Mouse (Mus musculus): ENCODE data around the gene Senp1. TPM values are rescaled to one million over a fixed set of nuclear protein-coding genes. Genes with fewer than 3 reads are reported as not detected.
A peak's percentile ranks its signal among the peaks of the same experiment; 100 is the strongest.

The Senp1 gene
- polyA plus RNA-seq, 1 experiment from 2014 or later: 28.6 TPM

GRCm38 (mm10) chr15:98120831-98121230 is 27.3 kb upstream of the Senp1 start:
- no peaks in the 10 kb centered on the region for H3K9me3 ChIP-seq
- no peak overlapping the region for H3K4me2 ChIP-seq
- no peak overlapping the region for H3K27ac ChIP-seq
- no peak overlapping the region for H3K4me3 ChIP-seq
- no peaks in the 10 kb centered on the region for H3K4me1 ChIP-seq
- ATAC-seq (ENCODE audit: insufficient number of reproducible peaks, low FRiP score, low TSS enrichment, low read depth): no peak
- peaks cover 93% of the 10 kb centered on the region for H3K36me3 ChIP-seq
- H3K27me3 ChIP-seq: no peaks in the 10 kb centered on the region
- 91% methylated on average over 20 of the region's 20 CpGs for WGBS
- no peak overlapping the region for H3K9ac ChIP-seq

GRCm38 (mm10) chr15:98119363-98119762 is 25.8 kb upstream of the Senp1 start:
- Histone ChIP-seq H3K27ac (no peak overlapping the region), H3K9ac (no peak overlapping the region), H3K27me3 (no peaks in the 10 kb centered on the region), H3K36me3 (peaks cover 90% of the 10 kb centered on the region), H3K9me3 (no peaks in the 10 kb centered on the region), H3K4me2 (no peak overlapping the region), H3K4me3 (no peak overlapping the region), H3K4me1 (no peaks in the 10 kb centered on the region)
- no peak for ATAC-seq (ENCODE audit: insufficient number of reproducible peaks, low FRiP score, low TSS enrichment, low read depth)
- WGBS: 83% methylated on average over 12 of the region's 12 CpGs

GRCm38 (mm10) chr15:98116287-98116686 is 22.7 kb upstream of the Senp1 start:
- H3K27ac ChIP-seq: no peak overlapping the region
- ATAC-seq (ENCODE audit: insufficient number of reproducible peaks, low FRiP score, low TSS enrichment, low read depth): no peak
- no peaks in the 10 kb centered on the region for H3K9me3 ChIP-seq
- H3K36me3 ChIP-seq: peaks cover 79% of the 10 kb centered on the region
- H3K27me3 ChIP-seq: no peaks in the 10 kb centered on the region
- H3K4me1 ChIP-seq: no peaks in the 10 kb centered on the region
- no peak overlapping the region for H3K9ac ChIP-seq
- WGBS: 90% methylated on average over 5 of the region's 5 CpGs
- no peak overlapping the region for H3K4me2 ChIP-seq
- no peak overlapping the region for H3K4me3 ChIP-seq

GRCm38 (mm10) chr15:98115779-98116163 is 22.2 kb upstream of the Senp1 start:
- no peak for ATAC-seq (ENCODE audit: insufficient number of reproducible peaks, low FRiP score, low TSS enrichment, low read depth)
- Histone ChIP-seq H3K4me1 (no peaks in the 10 kb centered on the region), H3K9me3 (no peaks in the 10 kb centered on the region), H3K4me2 (no peak overlapping the region), H3K27ac (no peak overlapping the region), H3K4me3 (no peak overlapping the region), H3K9ac (no peak overlapping the region), H3K36me3 (peaks cover 74% of the 10 kb centered on the region), H3K27me3 (no peaks in the 10 kb centered on the region)
- 86% methylated on average over 9 of the region's 9 CpGs for WGBS

GRCm38 (mm10) chr15:98114852-98115778 is 21.6 kb upstream of the Senp1 start:
- H3K27me3 ChIP-seq: no peaks in the 10 kb centered on the region
- no peaks in the 10 kb centered on the region for H3K9me3 ChIP-seq
- H3K27ac ChIP-seq: no peak overlapping the region
- peaks cover 68% of the 10 kb centered on the region for H3K36me3 ChIP-seq
- 87% methylated on average over 10 of the region's 10 CpGs for WGBS
- no peak overlapping the region for H3K9ac ChIP-seq
- no peak overlapping the region for H3K4me3 ChIP-seq
- H3K4me2 ChIP-seq: no peak overlapping the region
- H3K4me1 ChIP-seq: 0 out of 2 replicates have a peak, but pooled peaks cover 3% of the 10 kb centered on the region
- ATAC-seq (ENCODE audit: insufficient number of reproducible peaks, low FRiP score, low TSS enrichment, low read depth): peak; percentile 79; the same call in 1 of the 2 replicates

- H3K27ac ChIP-seq: no peak overlapping the region
- ATAC-seq (ENCODE audit: insufficient number of reproducible peaks, low FRiP score, low TSS enrichment, low read depth): no peak
- 0 out of 2 replicates have a peak, but pooled peaks cover 6% of the 10 kb centered on the region for H3K4me1 ChIP-seq
- H3K9me3 ChIP-seq: no peaks in the 10 kb centered on the region
- no peak overlapping the region for H3K4me3 ChIP-seq
- no peaks in the 10 kb centered on the region for H3K27me3 ChIP-seq
- H3K36me3 ChIP-seq: peaks cover 59% of the 10 kb centered on the region
- 70% methylated on average over 10 of the region's 10 CpGs for WGBS
- H3K4me2 ChIP-seq: no peak overlapping the region
- H3K9ac ChIP-seq: no peak overlapping the region
Observed at GRCm38 (mm10) chr15:98114098-98114851, 20.7 kb upstream of the Senp1 start.

GRCm38 (mm10) chr15:98111791-98112190 is 18.2 kb upstream of the Senp1 start:
- no peak overlapping the region for H3K27ac ChIP-seq
- H3K9me3 ChIP-seq: no peaks in the 10 kb centered on the region
- no peaks in the 10 kb centered on the region for H3K27me3 ChIP-seq
- no peak for ATAC-seq (ENCODE audit: insufficient number of reproducible peaks, low FRiP score, low TSS enrichment, low read depth)
- peaks cover 17% of the 10 kb centered on the region for H3K4me1 ChIP-seq
- no peak overlapping the region for H3K4me3 ChIP-seq
- H3K4me2 ChIP-seq: no peak overlapping the region
- WGBS: 70% methylated on average over 5 of the region's 5 CpGs
- H3K36me3 ChIP-seq: peaks cover 39% of the 10 kb centered on the region
- no peak overlapping the region for H3K9ac ChIP-seq

GRCm38 (mm10) chr15:98108297-98109152 is 15.0 kb upstream of the Senp1 start:
- Histone ChIP-seq H3K36me3 (peaks cover 12% of the 10 kb centered on the region; the same call in 1 of the 2 replicates), H3K4me2 (peak overlapping the region; percentile 80), H3K4me3 (peak overlapping the region; percentile 69), H3K27ac (peak overlapping the region; percentile 84), H3K27me3 (no peaks in the 10 kb centered on the region), H3K9me3 (no peaks in the 10 kb centered on the region), H3K4me1 (peaks cover 17% of the 10 kb centered on the region), H3K9ac (peak overlapping the region; percentile 70)
- ATAC-seq (ENCODE audit: insufficient number of reproducible peaks, low FRiP score, low TSS enrichment, low read depth): peak; percentile 90
- WGBS: 2% methylated on average over 37 of the region's 37 CpGs

- Histone ChIP-seq H3K27ac (peak overlapping the region; percentile 84), H3K4me2 (peak overlapping the region; percentile 80), H3K27me3 (no peaks in the 10 kb centered on the region), H3K4me1 (peaks cover 17% of the 10 kb centered on the region), H3K9ac (peak overlapping the region; percentile 70), H3K4me3 (peak overlapping the region; percentile 69), H3K36me3 (peaks cover 10% of the 10 kb centered on the region; the same call in 1 of the 2 replicates), H3K9me3 (no peaks in the 10 kb centered on the region)
- ATAC-seq (ENCODE audit: insufficient number of reproducible peaks, low FRiP score, low TSS enrichment, low read depth): no peak
- WGBS: 43% methylated on average over 11 of the region's 11 CpGs
Observed at GRCm38 (mm10) chr15:98107703-98108296, 14.3 kb upstream of the Senp1 start.

- Histone ChIP-seq H3K4me3 (no peak overlapping the region), H3K9me3 (no peaks in the 10 kb centered on the region)
- no peak for ATAC-seq (ENCODE audit: insufficient number of reproducible peaks, low FRiP score, low TSS enrichment, low read depth)
Observed at GRCm38 (mm10) chr15:98107230-98107629, 13.7 kb upstream of the Senp1 start.

GRCm38 (mm10) chr15:98106506-98106905 is 13.0 kb upstream of the Senp1 start:
- H3K4me2 ChIP-seq: no peak overlapping the region
- no peaks in the 10 kb centered on the region for H3K36me3 ChIP-seq
- H3K4me3 ChIP-seq: no peak overlapping the region
- no peaks in the 10 kb centered on the region for H3K9me3 ChIP-seq
- no peak overlapping the region for H3K27ac ChIP-seq
- peaks cover 17% of the 10 kb centered on the region for H3K4me1 ChIP-seq
- 64% methylated on average over 6 of the region's 6 CpGs for WGBS
- H3K27me3 ChIP-seq: no peaks in the 10 kb centered on the region
- ATAC-seq (ENCODE audit: insufficient number of reproducible peaks, low FRiP score, low TSS enrichment, low read depth): no peak
- H3K9ac ChIP-seq: no peak overlapping the region

More at GRCm38 (mm10) chr15:98107230-98107629, 13.7 kb upstream of the Senp1 start:
- Histone ChIP-seq H3K9ac (no peak overlapping the region), H3K4me2 (no peak overlapping the region), H3K36me3 (peaks cover 4% of the 10 kb centered on the region; the same call in 1 of the 2 replicates), H3K27ac (no peak overlapping the region), H3K4me1 (peaks cover 17% of the 10 kb centered on the region), H3K27me3 (no peaks in the 10 kb centered on the region)
- WGBS: 90% methylated on average over 6 of the region's 6 CpGs
